Mouse (Mus musculus) liver, embryonic 14.5 days (tissue): ENCODE measurements around the gene Arpp21.

Experiments used
- CTCF ChIP-seq: IDR thresholded peaks from 2 replicates; pipeline ENCODE4 v1.5.1; 2016; ENCODE audit warnings: antibody characterized with exemption, low read depth, control low read depth
- EP300 ChIP-seq: IDR thresholded peaks from 2 replicates; pipeline ENCODE4 v1.6.1; 2016; ENCODE audit warnings: antibody characterized with exemption, low read depth

DNA sequence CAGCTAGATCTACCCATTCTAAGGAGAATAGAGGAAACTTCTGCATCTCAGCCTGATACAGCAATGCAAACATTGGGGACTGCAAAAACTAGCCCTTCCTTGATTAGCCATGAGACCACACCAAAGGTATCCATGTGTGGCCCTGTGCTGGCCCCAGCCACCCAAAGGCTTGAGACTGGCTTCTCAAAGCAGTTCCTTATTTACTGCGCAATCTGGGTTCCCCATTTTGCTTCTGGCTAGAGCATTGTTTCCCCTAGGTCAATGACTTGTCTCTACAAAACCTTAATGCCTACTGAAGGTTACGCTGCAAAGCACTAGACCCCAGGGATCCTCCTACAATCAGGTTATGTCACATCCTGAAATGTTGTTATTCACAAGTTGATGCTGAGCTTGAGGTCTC is 156.8 kb downstream of the Arpp21 start:
- TF ChIP-seq CTCF (no peak), EP300 (no peak)
